Mouse (Mus musculus) c-Kit-negative CD71-positive TER-119-positive erythroid progenitor cells, embryonic 14.5 days (primary cell): ENCODE measurements around the gene Ifna11.

Experiments used
- DNase-seq: peaks from one replicate; pipeline ENCODE4 v3.0.0-alpha.2; 2013; ENCODE audit warnings: low read depth, low spot score

Gene Ifna11

GRCm38 (mm10) chr4:88840058-88840457 is 20.3 kb downstream of the Ifna11 start:
- DNase-seq, result no peak

GRCm38 (mm10) chr4:88841438-88841911 is 21.7 kb downstream of the Ifna11 start, which contains the start of gene Ifna4:
Gene Ifna4 (plus strand): TSS chr4:88841861.
- DNase-seq, result no peak

- DNase-seq, result no peak
These were observed 25.6 kb downstream of the Ifna11 start for GRCm38 (mm10) chr4:88845334-88845733.

- no peak for DNase-seq
These were observed 29.9 kb downstream of the Ifna11 start, which contains the start of gene Ifna1 for GRCm38 (mm10) chr4:88849698-88850097. Gene Ifna1 (plus strand): TSS chr4:88850087.

- DNase-seq, result no peak
These were observed 31.4 kb downstream of the Ifna11 start for GRCm38 (mm10) chr4:88851026-88851763.

- no peak for DNase-seq
These were observed 39.5 kb downstream of the Ifna11 start for GRCm38 (mm10) chr4:88859214-88859613.

GRCm38 (mm10) chr4:88863309-88863708 is 43.5 kb downstream of the Ifna11 start:
- DNase-seq, result no peak

GRCm38 (mm10) chr4:88864599-88864998 is 44.8 kb downstream of the Ifna11 start:
- DNase-seq, result no peak

GRCm38 (mm10) chr4:88865011-88865569 is 45.3 kb downstream of the Ifna11 start:
- DNase-seq, result no peak

- DNase-seq, result peak; percentile 37
These were observed 47.7 kb downstream of the Ifna11 start for GRCm38 (mm10) chr4:88867366-88867925.

- no peak for DNase-seq
These were observed 48.5 kb downstream of the Ifna11 start for GRCm38 (mm10) chr4:88867926-88868911.
